Mouse (Mus musculus) spleen, adult 12 weeks (tissue): ENCODE data around the gene Ankrd13d.

Source experiments
- DNase-seq: peaks from one replicate; pipeline ENCODE4 v3.0.0; 2022; ENCODE audit warnings: low spot score

Gene Ankrd13d

DNA sequence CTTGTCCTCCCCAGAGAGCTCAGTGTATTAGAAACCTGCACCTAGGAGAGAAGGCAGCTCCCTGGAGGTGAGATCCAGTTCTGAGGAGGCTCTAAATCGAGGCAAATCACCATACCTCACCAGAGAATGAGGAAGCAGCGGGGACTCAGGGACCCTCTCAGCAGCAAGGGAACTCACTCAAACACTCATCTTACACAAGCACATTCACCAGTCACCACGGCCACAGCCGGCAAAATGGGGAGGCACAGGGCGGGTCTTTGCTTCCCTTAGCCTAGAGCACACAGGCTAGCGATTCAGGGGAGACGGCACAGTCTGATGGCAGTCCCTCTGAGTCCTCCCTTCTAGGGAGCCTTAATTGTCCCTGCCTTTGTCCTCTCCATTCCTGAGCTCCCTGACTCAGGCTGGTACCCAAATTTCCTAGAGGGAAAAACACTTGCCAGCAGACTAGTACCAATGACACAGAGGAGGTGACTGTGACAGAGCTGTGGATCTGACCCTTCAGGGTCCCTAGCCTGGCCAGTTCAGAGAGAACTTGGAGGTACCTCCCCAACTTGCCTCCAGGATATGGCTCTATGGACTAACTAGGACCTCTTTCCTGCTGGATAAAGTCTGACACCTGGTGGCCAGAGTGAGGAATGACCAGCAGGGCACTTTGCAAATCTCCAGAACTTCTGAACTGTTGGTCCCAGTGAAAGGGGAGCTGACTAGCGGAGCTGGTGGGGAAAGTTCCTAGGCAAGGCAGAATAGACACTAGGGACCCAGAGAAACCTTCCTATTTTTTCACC lies 54.9 kb downstream of the Ankrd13d start:
- DNase-seq: peak; percentile 40

DNA sequence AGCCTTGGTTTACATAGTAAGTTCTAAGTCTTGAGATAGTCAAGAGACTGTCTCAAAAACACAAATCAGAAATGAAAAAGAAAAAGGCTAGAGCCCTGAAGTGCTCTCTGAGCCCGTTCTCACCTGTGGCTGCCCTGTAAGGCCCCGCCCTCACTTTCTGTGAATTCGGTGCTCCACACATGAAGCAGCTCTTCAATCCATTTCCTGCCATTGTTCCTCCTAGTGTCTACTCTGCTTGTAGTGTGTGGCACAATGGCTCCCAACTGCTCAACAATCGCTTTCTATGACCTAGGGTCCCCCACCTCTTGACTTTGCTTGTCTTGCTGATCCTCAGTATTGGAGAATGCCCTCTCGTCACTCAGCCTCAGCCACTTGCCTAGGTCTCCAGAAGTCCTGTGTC lies 55.5 kb downstream of the Ankrd13d start:
- DNase-seq: no peak

DNA sequence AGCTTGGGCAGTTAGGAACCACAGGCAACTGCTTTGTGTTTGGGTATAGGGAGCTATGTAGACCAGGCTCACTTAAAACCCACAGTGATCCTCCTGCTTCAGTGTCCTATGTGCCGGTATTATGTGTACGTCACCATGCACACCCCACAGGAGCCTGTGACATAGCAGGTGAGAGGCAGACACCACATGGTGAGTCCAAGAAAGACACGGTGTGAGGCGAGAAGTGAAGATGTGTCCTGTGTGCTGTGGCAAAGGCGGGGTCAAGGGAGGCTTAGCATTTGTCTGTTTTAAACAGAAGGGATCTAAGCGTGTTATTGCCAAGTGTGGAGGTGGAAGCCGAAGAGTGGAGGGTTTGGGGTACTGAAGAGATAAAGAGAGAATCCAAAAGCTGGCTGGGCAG lies 56.2 kb downstream of the Ankrd13d start:
- no peak for DNase-seq

DNA sequence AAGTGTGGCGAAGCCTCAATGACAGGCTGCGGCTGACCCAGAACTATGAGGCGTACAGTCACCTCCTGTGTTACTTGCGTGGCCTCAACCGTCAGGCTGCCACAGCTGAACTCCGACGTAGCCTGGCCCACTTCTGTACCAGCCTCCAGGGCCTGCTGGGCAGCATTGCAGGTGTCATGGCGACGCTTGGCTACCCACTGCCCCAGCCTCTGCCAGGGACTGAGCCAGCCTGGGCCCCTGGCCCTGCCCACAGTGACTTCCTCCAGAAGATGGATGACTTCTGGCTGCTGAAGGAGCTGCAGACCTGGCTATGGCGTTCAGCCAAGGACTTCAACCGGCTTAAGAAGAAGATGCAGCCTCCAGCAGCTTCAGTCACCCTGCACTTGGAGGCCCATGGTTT lies 60.8 kb downstream of the Ankrd13d start:
- no peak for DNase-seq

DNA sequence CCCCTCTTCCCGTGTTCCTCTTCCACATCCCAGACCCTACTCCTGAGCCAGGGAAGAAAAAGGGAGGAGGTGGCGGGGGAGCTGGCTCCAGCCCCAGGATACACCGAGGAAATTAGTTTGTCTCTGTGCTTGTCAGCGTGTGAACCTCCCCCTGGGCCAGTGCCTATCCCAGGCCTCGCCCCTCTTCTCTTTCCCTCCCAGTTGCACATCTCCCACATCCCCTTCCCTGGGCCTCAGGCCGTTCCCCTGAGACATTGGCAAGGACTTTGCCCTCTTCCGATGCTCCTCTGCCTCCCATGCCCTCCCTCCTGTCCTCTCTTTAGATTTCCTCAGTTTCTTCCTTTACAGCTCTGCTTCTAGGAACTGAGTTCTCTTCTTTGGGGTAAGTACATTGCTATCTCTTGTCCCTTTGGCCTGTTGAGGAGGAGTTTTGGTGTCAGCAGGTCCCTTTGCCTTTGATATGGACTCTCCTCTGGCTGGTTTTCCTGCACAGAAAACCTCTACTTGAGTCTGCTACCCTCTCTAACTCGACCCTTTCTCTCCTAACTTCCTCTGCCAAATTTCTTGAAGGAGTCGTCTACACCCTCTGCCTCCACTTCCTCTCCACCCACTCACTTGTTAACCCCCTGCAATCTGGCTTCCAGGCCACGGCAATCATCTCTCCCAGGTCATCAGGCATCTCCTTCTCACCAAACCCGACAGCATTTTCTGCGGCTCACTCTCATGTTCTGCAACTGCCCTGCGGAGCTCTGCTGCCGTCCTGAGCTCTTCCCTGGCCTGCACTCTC lies 61.8 kb downstream of the Ankrd13d start:
- no peak for DNase-seq

DNA sequence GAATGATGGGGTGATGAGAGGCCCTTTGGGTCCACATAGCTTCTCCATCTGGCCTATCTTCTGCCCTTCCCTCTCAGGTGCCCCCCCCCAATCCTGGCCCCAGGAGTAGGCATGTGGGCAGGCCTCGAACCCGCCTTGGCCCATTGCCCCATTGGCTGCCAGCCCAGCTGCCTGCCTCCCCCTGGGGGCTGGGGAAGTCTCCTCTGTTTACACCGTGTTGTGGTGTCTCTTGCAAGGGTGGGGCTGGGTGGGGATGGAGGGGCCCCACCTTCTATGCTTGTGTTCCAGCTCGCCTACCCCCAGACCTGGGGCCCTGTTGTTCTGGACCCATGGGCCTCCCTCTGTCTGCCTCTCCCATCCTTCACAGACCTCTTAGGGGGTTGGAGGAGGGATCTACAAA lies 62.5 kb downstream of the Ankrd13d start:
- no peak for DNase-seq
